Mouse (Mus musculus): ENCODE results near the gene Myg1. TPM values are rescaled to one million over a fixed set of nuclear protein-coding genes. Genes with fewer than 3 reads are reported as not detected.

The Myg1 gene
- total and polyA plus RNA-seq, 3 experiments: 19.0 to 27.8 (median 24.1) TPM

- Histone ChIP-seq H3K36me3 (ENCODE audit: control insufficient read depth, insufficient read depth, low read length) (no peaks in the 10 kb centered on the region), H3K27me3 (ENCODE audit: control insufficient read depth, insufficient read depth, low read length) (no peaks in the 10 kb centered on the region), H3K9ac (ENCODE audit: low read depth, low read length) (peak overlapping the region; percentile 30; the same call in 1 of the 2 replicates), H3K4me3 (peak overlapping the region; percentile 80), H3K27ac (no peak overlapping the region), H3K4me1 (ENCODE audit: control insufficient read depth, insufficient read depth, low read length) (peaks cover 2% of the 10 kb centered on the region; the same call in 1 of the 2 replicates), H3K79me2 (replicated peaks; ENCODE audit: control insufficient read depth, insufficient read depth, low read length) (no peaks in the 10 kb centered on the region)
- intact Hi-C loops (cut with DNase I): no loop called here
- 6% methylated on average over 24 of the region's 24 CpGs for WGBS
- TF ChIP-seq EP300 (IDR thresholded peaks at IDR 0.05; ENCODE audit: insufficient read depth, low read depth, low read length) (no peak), CTCF (IDR thresholded peaks at IDR 0.05) (no peak)
- DNase-seq: no peak
Measured at GRCm38 (mm10) chr15:102296368-102297006, 35.0 kb upstream of the Myg1 start.

- Histone ChIP-seq H3K36me3 (ENCODE audit: control insufficient read depth, insufficient read depth, low read length) (no peaks in the 10 kb centered on the region), H3K79me2 (replicated peaks; ENCODE audit: control insufficient read depth, insufficient read depth, low read length) (no peaks in the 10 kb centered on the region), H3K27ac (no peak overlapping the region), H3K4me1 (ENCODE audit: control insufficient read depth, insufficient read depth, low read length) (no peaks in the 10 kb centered on the region), H3K27me3 (ENCODE audit: control insufficient read depth, insufficient read depth, low read length) (no peaks in the 10 kb centered on the region), H3K9ac (ENCODE audit: low read depth, low read length) (no peak overlapping the region), H3K4me3 (no peak overlapping the region)
- intact Hi-C loops (cut with DNase I): no loop called here
- WGBS: 30% methylated on average over 6 of the region's 6 CpGs
- 0 out of 2 replicates have a peak, but pooled peaks have one; percentile 40 for TF ChIP-seq EP300 (IDR thresholded peaks at IDR 0.05; ENCODE audit: insufficient read depth, low read depth, low read length)
- no peak for TF ChIP-seq CTCF (IDR thresholded peaks at IDR 0.05)
- DNase-seq: peak in 1 of 2 experiments; percentile 36
Measured at GRCm38 (mm10) chr15:102302542-102302941, 29.0 kb upstream of the Myg1 start.

- Histone ChIP-seq H3K79me2 (replicated peaks; ENCODE audit: control insufficient read depth, insufficient read depth, low read length) (no peaks in the 10 kb centered on the region), H3K27ac (no peak overlapping the region), H3K9ac (ENCODE audit: low read depth, low read length) (no peak overlapping the region), H3K27me3 (ENCODE audit: control insufficient read depth, insufficient read depth, low read length) (no peaks in the 10 kb centered on the region), H3K4me3 (no peak overlapping the region), H3K4me1 (ENCODE audit: control insufficient read depth, insufficient read depth, low read length) (peaks cover 3% of the 10 kb centered on the region), H3K36me3 (ENCODE audit: control insufficient read depth, insufficient read depth, low read length) (no peaks in the 10 kb centered on the region)
- TF ChIP-seq EP300 (IDR thresholded peaks at IDR 0.05; ENCODE audit: insufficient read depth, low read depth, low read length) (no peak), POLR2A (IDR thresholded peaks at IDR 0.05; ENCODE audit: insufficient read depth, low read depth, low read length) (no peak), CTCF (IDR thresholded peaks at IDR 0.05) (no peak)
- intact Hi-C loops (cut with DNase I): no loop called here
- DNase-seq: no peak
- WGBS: 87% methylated on average over 9 of the region's 9 CpGs
Measured at GRCm38 (mm10) chr15:102308717-102309116, 22.8 kb upstream of the Myg1 start.

GRCm38 (mm10) chr15:102310074-102310845, 21.2 kb upstream of the Myg1 start:
- Histone ChIP-seq H3K4me1 (ENCODE audit: control insufficient read depth, insufficient read depth, low read length) (peaks cover 5% of the 10 kb centered on the region), H3K9ac (ENCODE audit: low read depth, low read length) (no peak overlapping the region)

GRCm38 (mm10) chr15:102311489-102311888, 20.0 kb upstream of the Myg1 start:
- Histone ChIP-seq H3K36me3 (ENCODE audit: control insufficient read depth, insufficient read depth, low read length) (no peaks in the 10 kb centered on the region), H3K27ac (no peak overlapping the region), H3K4me1 (ENCODE audit: control insufficient read depth, insufficient read depth, low read length) (peaks cover 5% of the 10 kb centered on the region), H3K79me2 (replicated peaks; ENCODE audit: control insufficient read depth, insufficient read depth, low read length) (no peaks in the 10 kb centered on the region), H3K9ac (ENCODE audit: low read depth, low read length) (no peak overlapping the region), H3K27me3 (ENCODE audit: control insufficient read depth, insufficient read depth, low read length) (no peaks in the 10 kb centered on the region), H3K4me3 (no peak overlapping the region)
- DNase-seq: no peak
- intact Hi-C loops (cut with DNase I): no loop called here
- TF ChIP-seq POLR2A (IDR thresholded peaks at IDR 0.05; ENCODE audit: insufficient read depth, low read depth, low read length) (no peak), EP300 (IDR thresholded peaks at IDR 0.05; ENCODE audit: insufficient read depth, low read depth, low read length) (no peak), CTCF (IDR thresholded peaks at IDR 0.05) (no peak)

More at GRCm38 (mm10) chr15:102310074-102310845, 21.2 kb upstream of the Myg1 start:
- Histone ChIP-seq H3K36me3 (ENCODE audit: control insufficient read depth, insufficient read depth, low read length) (no peaks in the 10 kb centered on the region), H3K27ac (peak overlapping the region; percentile 52), H3K4me3 (no peak overlapping the region), H3K79me2 (replicated peaks; ENCODE audit: control insufficient read depth, insufficient read depth, low read length) (no peaks in the 10 kb centered on the region), H3K27me3 (ENCODE audit: control insufficient read depth, insufficient read depth, low read length) (no peaks in the 10 kb centered on the region)
- DNase-seq: peak; percentile 78 to 82
- no peak for TF ChIP-seq CTCF (IDR thresholded peaks at IDR 0.05)
- TF ChIP-seq EP300 (IDR thresholded peaks at IDR 0.05; ENCODE audit: insufficient read depth, low read depth, low read length): peak; percentile 43; the same call in 1 of the 2 replicates
- no peak for TF ChIP-seq POLR2A (IDR thresholded peaks at IDR 0.05; ENCODE audit: insufficient read depth, low read depth, low read length)
- intact Hi-C loops (cut with DNase I): no loop called here
- WGBS: 30% methylated on average over 10 of the region's 10 CpGs

- no peaks in the 10 kb centered on the region for H3K27me3 ChIP-seq (ENCODE audit: control insufficient read depth, insufficient read depth, low read length)
- no peak overlapping the region for H3K9ac ChIP-seq (ENCODE audit: low read depth, low read length)
- H3K4me1 ChIP-seq (ENCODE audit: control insufficient read depth, insufficient read depth, low read length): peaks cover 3% of the 10 kb centered on the region
- no peak overlapping the region for H3K4me3 ChIP-seq
- TF ChIP-seq POLR2A (IDR thresholded peaks at IDR 0.05; ENCODE audit: insufficient read depth, low read depth, low read length) (peak; percentile 62), CTCF (IDR thresholded peaks at IDR 0.05) (no peak), EP300 (IDR thresholded peaks at IDR 0.05; ENCODE audit: insufficient read depth, low read depth, low read length) (0 out of 2 replicates have a peak, but pooled peaks have one; percentile 16)
- intact Hi-C loops (cut with DNase I): loop anchor here (5.0 kb wide), 1 partner anchor 138 kb away; no protein-coding TSS in a partner anchor
- no peaks in the 10 kb centered on the region for H3K36me3 ChIP-seq (ENCODE audit: control insufficient read depth, insufficient read depth, low read length)
- 67% methylated on average over 8 of the region's 8 CpGs for WGBS
- peak overlapping the region; percentile 55 for H3K27ac ChIP-seq
- DNase-seq: peak; percentile 58 to 66
- H3K79me2 ChIP-seq (replicated peaks; ENCODE audit: control insufficient read depth, insufficient read depth, low read length): no peaks in the 10 kb centered on the region
Measured at GRCm38 (mm10) chr15:102315292-102315691, 16.2 kb upstream of the Myg1 start.

Measured in heart, adult 2 months (tissue).